Mouse (Mus musculus) effector memory CD4-positive, alpha-beta T cell, adult 7 months (primary cell): Measurements from ENCODE around the gene Gm14459. TPM values are rescaled to one million over a fixed set of nuclear protein-coding genes. Genes with fewer than 3 reads are reported as not detected.

Experiments
- polyA plus RNA-seq: library from polyadenylated mRNA; unstranded; fragments of 100-300 nt; shearing (Covaris generic); gene quantifications from one replicate; pipeline ENCODE4 v1.2.1, GENCODE M21; 2017

The Gm14459 gene
- polyA plus RNA-seq, result not detected

GRCm38 (mm10) chrX:8524854-8525253 is at the start of gene Gm14459:
Gene Gm14459 (minus strand): TSS chrX:8524954.

GRCm38 (mm10) chrX:8548155-8548554 is 23.4 kb upstream of the Gm14459 start, which contains the start of gene Ssxb6:
Gene Ssxb6 (minus strand): TSS chrX:8548255.

Other genes starting within 250 kb of the Gm14459 start
- gene Ssxb10, start 197.5 kb downstream of the Gm14459 start, polyA plus RNA-seq, result not detected
- gene Ssxb9, start 158.0 kb downstream of the Gm14459 start, polyA plus RNA-seq, result not detected
- not detected for gene Ssxb1, start 111.6 kb downstream of the Gm14459 start, polyA plus RNA-seq
- gene Ssxb2, start 63.2 kb downstream of the Gm14459 start, polyA plus RNA-seq, result not detected
- gene Ssxb6, start 23.3 kb upstream of the Gm14459 start, polyA plus RNA-seq, result not detected
- not detected for gene Ssxb3, start 66.9 kb upstream of the Gm14459 start, polyA plus RNA-seq
- not detected for gene Ssxb8, start 165.9 kb upstream of the Gm14459 start, polyA plus RNA-seq
- not detected for gene Ssx9, start 223.5 kb upstream of the Gm14459 start, polyA plus RNA-seq